Mouse (Mus musculus) bone marrow macrophage, adult 2 months (primary cell): Measurements from ENCODE around the gene Ttc7b.

ENCODE experiments used
- CTCF ChIP-seq: IDR thresholded peaks from 2 replicates; pipeline ENCODE4 v1.5.1; 2012; ENCODE audit warnings: low read depth, mild to moderate bottlenecking, low read length, moderate library complexity
- POLR2A ChIP-seq: IDR thresholded peaks from 2 replicates; pipeline ENCODE4 v1.6.1; 2012; ENCODE audit warnings: mild to moderate bottlenecking, low read depth, low read length, borderline replicate concordance

DNA sequence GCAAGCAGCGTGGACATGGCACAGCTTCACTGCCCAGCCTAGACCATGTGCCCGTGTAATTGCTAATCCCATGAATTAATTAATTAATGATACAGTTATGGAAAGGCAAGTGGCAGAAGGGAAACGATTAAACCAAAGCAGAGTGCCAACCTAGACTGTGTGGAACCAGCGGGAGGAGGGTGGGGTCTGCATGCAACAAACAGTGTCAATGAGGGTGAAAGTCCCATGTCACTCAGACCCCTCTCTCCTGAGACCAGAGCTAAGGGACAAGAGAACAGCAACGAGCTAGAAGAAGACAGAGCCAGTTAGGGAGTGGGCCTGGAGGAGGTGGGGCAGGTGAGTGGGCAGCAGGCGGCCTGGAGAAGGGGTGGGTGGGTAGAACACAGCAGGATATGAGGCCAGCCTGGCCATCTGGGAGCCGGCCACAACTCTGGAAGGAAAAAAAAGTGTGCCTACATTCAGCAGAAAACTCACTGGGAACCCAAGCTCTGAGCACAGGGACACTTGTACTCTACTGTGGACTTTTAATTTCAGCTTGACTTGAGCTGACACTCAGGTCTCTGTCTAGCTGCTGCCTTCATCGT lies 39.1 kb downstream of the Ttc7b start:
- TF ChIP-seq CTCF: no peak
- TF ChIP-seq POLR2A: no peak
